Mouse (Mus musculus) left cerebral cortex, postnatal 14 days (tissue): ENCODE data around the gene Wdr13. TPM values are rescaled to one million over a fixed set of nuclear protein-coding genes. Genes with fewer than 3 reads are reported as not detected.
"Not testable (repeated sequence)": the region's sequence is repeated elsewhere in the genome, so short reads cannot be mapped to it uniquely, and the experiment has no call there.

Experiments
- DNase-seq, 2 experiments: peaks; one replicate each; pipeline ENCODE4 v3.0.0; 2021 to 2022; ENCODE audit warnings: low spot score in 2 of 2, mixed read lengths in 1 of 2
- intact Hi-C: fragments of 180-260 bp; cut with DNase I; formaldehyde crosslinking; loops from one replicate; pipeline ENCODE4 v1.15.1; 2025
- total RNA-seq, 2 experiments: library from RNA; stranded (reverse); gene quantifications; 2 replicates each; pipeline ENCODE4 v1.2.3; 2021

Wdr13 gene
- total RNA-seq, 2 experiments from 2014 or later: 216 to 236 TPM

GRCm38 (mm10) chrX:8123821-8124470 lies 8.7 kb downstream of the Wdr13 start:
- intact Hi-C loops: no loop called here
- DNase-seq: no peak

- intact Hi-C loops: no loop called here
Measured at GRCm38 (mm10) chrX:8117264-8117663, 15.4 kb downstream of the Wdr13 start.

GRCm38 (mm10) chrX:8115275-8115674 lies 17.4 kb downstream of the Wdr13 start:
- DNase-seq: no peak
- intact Hi-C loops: no loop called here

More at GRCm38 (mm10) chrX:8117264-8117663, 15.4 kb downstream of the Wdr13 start:
- DNase-seq: no peak

- intact Hi-C loops: no loop called here
- DNase-seq: no peak
Measured at GRCm38 (mm10) chrX:8105019-8105418, 27.7 kb downstream of the Wdr13 start.

- intact Hi-C loops: no loop called here
- DNase-seq: no peak
Measured at GRCm38 (mm10) chrX:8102213-8102668, 30.5 kb downstream of the Wdr13 start.

GRCm38 (mm10) chrX:8101017-8101416 lies 31.7 kb downstream of the Wdr13 start:
- intact Hi-C loops: no loop called here
- peak; percentile 76 to 87 for DNase-seq

- no peak for DNase-seq
- intact Hi-C loops: no loop called here
Measured at GRCm38 (mm10) chrX:8099435-8099834, 33.3 kb downstream of the Wdr13 start.

GRCm38 (mm10) chrX:8096787-8097242 lies 35.9 kb downstream of the Wdr13 start:
- DNase-seq: peak; percentile 97 to 98
- intact Hi-C loops: no loop called here

- peak; percentile 71 to 88 for DNase-seq
Measured at GRCm38 (mm10) chrX:8096068-8096786, 36.5 kb downstream of the Wdr13 start.

GRCm38 (mm10) chrX:8095546-8095945 lies 37.1 kb downstream of the Wdr13 start:
- intact Hi-C loops: no loop called here
- DNase-seq: no peak

More at GRCm38 (mm10) chrX:8096068-8096786, 36.5 kb downstream of the Wdr13 start:
- intact Hi-C loops: not testable (repeated sequence)

GRCm38 (mm10) chrX:8090954-8091347 lies 41.7 kb downstream of the Wdr13 start:
- DNase-seq, intact Hi-C loops: not testable (repeated sequence)

GRCm38 (mm10) chrX:8090346-8090953 lies 42.2 kb downstream of the Wdr13 start, which contains the start of gene Was:
TSS of gene Was (minus strand) at chrX:8090498.
- DNase-seq: no peak
- intact Hi-C loops: no loop called here

GRCm38 (mm10) chrX:8089746-8090145 lies 42.9 kb downstream of the Wdr13 start:
- intact Hi-C loops: no loop called here
- no peak for DNase-seq

- no peak for DNase-seq
- intact Hi-C loops: no loop called here
Measured at GRCm38 (mm10) chrX:8085611-8086010, 47.1 kb downstream of the Wdr13 start.

- no peak for DNase-seq
- intact Hi-C loops: no loop called here
Measured at GRCm38 (mm10) chrX:8084771-8085259, 47.9 kb downstream of the Wdr13 start.

- DNase-seq: no peak
- intact Hi-C loops: no loop called here
Measured at GRCm38 (mm10) chrX:8075104-8075503, 57.6 kb downstream of the Wdr13 start.

- intact Hi-C loops: no loop called here
- DNase-seq: peak; percentile 92 to 97
Measured at GRCm38 (mm10) chrX:8074430-8075014, 58.2 kb downstream of the Wdr13 start, which contains the start of gene Suv39h1. TSS of gene Suv39h1 (minus strand) at chrX:8074760.

- peak; percentile 17 for DNase-seq
- intact Hi-C loops: no loop called here
Measured at GRCm38 (mm10) chrX:8073881-8074429, 58.7 kb downstream of the Wdr13 start.
